In the genomic region with DNA sequence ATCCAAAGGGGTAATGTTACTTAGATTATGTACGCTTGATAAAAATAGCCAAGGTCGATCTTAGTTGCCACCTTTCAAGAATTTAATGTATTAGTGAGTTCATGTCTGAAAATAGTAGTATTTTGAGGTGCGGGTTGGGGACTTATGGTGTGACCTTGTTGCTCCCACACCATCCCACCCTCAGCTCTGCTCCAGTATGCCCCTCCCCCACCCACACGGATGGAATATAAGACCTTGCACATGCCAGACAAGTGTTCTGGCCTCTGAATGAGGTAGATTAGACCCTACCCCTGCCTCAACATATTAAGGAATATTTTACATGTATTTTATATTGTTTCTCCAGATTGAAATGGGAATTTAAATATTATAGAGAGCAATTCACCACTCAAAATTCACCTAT, we compare ENCODE assay signal across 8 mouse cellular contexts. TPM values are rescaled to one million over a fixed set of nuclear protein-coding genes. Genes with fewer than 3 reads are reported as not detected.
DNase-seq lines count a peak whose midpoint lies in the region; ATAC-seq and TF ChIP-seq lines count a peak whose summit lies in the region.

No protein-coding gene starts in this region.

- no peak overlapping the region for H3K9ac ChIP-seq in liver, embryonic 11.5 days (ENCODE audit: low read depth, low read length)
- H3K9ac ChIP-seq in embryonic facial prominence, embryonic 15.5 days = no peak overlapping the region
- H3K9ac ChIP-seq in intestine, embryonic 15.5 days = no peak overlapping the region
- H3K9ac ChIP-seq in neural tube, embryonic 12.5 days = 0 out of 2 replicates have a peak overlapping the region, but pooled peaks have one; percentile 40

- H3K27me3 ChIP-seq in liver, embryonic 11.5 days (replicated peaks; ENCODE audit: control insufficient read depth, insufficient read depth, low read length) = no peaks in the 10 kb centered on the region
- H3K27me3 ChIP-seq in embryonic facial prominence, embryonic 15.5 days = no peaks in the 10 kb centered on the region
- H3K27me3 ChIP-seq in intestine, embryonic 15.5 days (replicated peaks) = no peaks in the 10 kb centered on the region
- no peaks in the 10 kb centered on the region for H3K27me3 ChIP-seq in neural tube, embryonic 12.5 days (replicated peaks)
- H3K27me3 ChIP-seq in thymus, adult 2 months (ENCODE audit: control insufficient read depth, insufficient read depth, low read length) = no peaks in the 10 kb centered on the region

- no peaks in the 10 kb centered on the region for H3K9me3 ChIP-seq in liver, embryonic 11.5 days (ENCODE audit: control insufficient read depth, low read length)
- no peaks in the 10 kb centered on the region for H3K9me3 ChIP-seq in embryonic facial prominence, embryonic 15.5 days (replicated peaks)
- H3K9me3 ChIP-seq in intestine, embryonic 15.5 days = no peaks in the 10 kb centered on the region
- H3K9me3 ChIP-seq in neural tube, embryonic 12.5 days = no peaks in the 10 kb centered on the region

- H3K36me3 ChIP-seq in liver, embryonic 11.5 days (ENCODE audit: control insufficient read depth, insufficient read depth, low read length) = peaks cover 12% of the 10 kb centered on the region
- H3K36me3 ChIP-seq in embryonic facial prominence, embryonic 15.5 days = peaks cover 12% of the 10 kb centered on the region; the same call in 1 of the 2 replicates
- no peaks in the 10 kb centered on the region for H3K36me3 ChIP-seq in intestine, embryonic 15.5 days
- peaks cover 8% of the 10 kb centered on the region; the same call in 1 of the 2 replicates for H3K36me3 ChIP-seq in neural tube, embryonic 12.5 days
- H3K36me3 ChIP-seq in thymus, adult 2 months (ENCODE audit: control insufficient read depth, insufficient read depth, low read length) = no peaks in the 10 kb centered on the region

- TF ChIP-seq CTCF in thymus, adult 2 months (IDR thresholded peaks at IDR 0.05; ENCODE audit: borderline replicate concordance, control insufficient read depth, extremely low read depth, insufficient read depth, low read length, poor library complexity) = no peak

- no peak for TF ChIP-seq POLR2A in thymus, adult 2 months (IDR thresholded peaks at IDR 0.05; ENCODE audit: control insufficient read depth, extremely low read depth, insufficient read depth, low read length, poor library complexity)

- ATAC-seq in liver, embryonic 11.5 days (replicated peaks; ENCODE audit: low FRiP score) = no peak
- ATAC-seq in embryonic facial prominence, embryonic 15.5 days (ENCODE audit: insufficient number of reproducible peaks, low FRiP score, low TSS enrichment, low read depth) = no peak
- ATAC-seq in intestine, embryonic 15.5 days = no peak
- no peak for ATAC-seq in neural tube, embryonic 12.5 days (ENCODE audit: low FRiP score, low read depth)
- no peak for ATAC-seq in frontal cortex, adult (ENCODE audit: low TSS enrichment)

- H3K27ac ChIP-seq in liver, embryonic 11.5 days (ENCODE audit: low read depth, low read length) = no peak overlapping the region
- H3K27ac ChIP-seq in embryonic facial prominence, embryonic 15.5 days (replicated peaks) = no peak overlapping the region
- no peak overlapping the region for H3K27ac ChIP-seq in intestine, embryonic 15.5 days
- no peak overlapping the region for H3K27ac ChIP-seq in neural tube, embryonic 12.5 days
- H3K27ac ChIP-seq in thymus, adult 2 months (ENCODE audit: control insufficient read depth, insufficient read depth, low read length) = no peak overlapping the region

- no peak for DNase-seq in liver, embryonic 11.5 days (ENCODE audit: low spot score)
- no peak for DNase-seq in liver
- no peak for DNase-seq in thymus, adult 2 months
- no peak for DNase-seq in yolk sac, embryonic 10.5 days (ENCODE audit: low spot score)

- 45% methylated on average over 4 of the region's 4 CpGs for WGBS in liver, embryonic 11.5 days
- 45% methylated on average over 4 of the region's 4 CpGs for WGBS in embryonic facial prominence, embryonic 15.5 days
- WGBS in intestine, embryonic 15.5 days = 45% methylated on average over 4 of the region's 4 CpGs
- WGBS in neural tube, embryonic 12.5 days = 65% methylated on average over 4 of the region's 4 CpGs
- 61% methylated on average over 4 of the region's 4 CpGs for WGBS in thymus, adult 2 months

- H3K4me2 ChIP-seq in liver, embryonic 11.5 days = peak overlapping the region; percentile 59
- peak overlapping the region; percentile 61 for H3K4me2 ChIP-seq in embryonic facial prominence, embryonic 15.5 days (replicated peaks)
- peak overlapping the region; percentile 70 for H3K4me2 ChIP-seq in intestine, embryonic 15.5 days (replicated peaks)
- peak overlapping the region; percentile 75 for H3K4me2 ChIP-seq in neural tube, embryonic 12.5 days (replicated peaks)

- H3K4me3 ChIP-seq in liver, embryonic 11.5 days (ENCODE audit: low read depth, low read length) = peak overlapping the region; percentile 99
- H3K4me3 ChIP-seq in embryonic facial prominence, embryonic 15.5 days (replicated peaks) = peak overlapping the region; percentile 96
- H3K4me3 ChIP-seq in intestine, embryonic 15.5 days (replicated peaks) = peak overlapping the region; percentile 22
- peak overlapping the region; percentile 26 for H3K4me3 ChIP-seq in neural tube, embryonic 12.5 days
- no peak overlapping the region for H3K4me3 ChIP-seq in thymus, adult 2 months (ENCODE audit: control insufficient read depth, insufficient read depth, low read length)

- H3K4me1 ChIP-seq in liver, embryonic 11.5 days (replicated peaks; ENCODE audit: control insufficient read depth, insufficient read depth, low read length) = peaks cover 10% of the 10 kb centered on the region
- peaks cover 14% of the 10 kb centered on the region for H3K4me1 ChIP-seq in embryonic facial prominence, embryonic 15.5 days
- H3K4me1 ChIP-seq in intestine, embryonic 15.5 days (replicated peaks) = peaks cover 8% of the 10 kb centered on the region
- peaks cover 13% of the 10 kb centered on the region for H3K4me1 ChIP-seq in neural tube, embryonic 12.5 days
- peaks cover 9% of the 10 kb centered on the region for H3K4me1 ChIP-seq in thymus, adult 2 months (replicated peaks; ENCODE audit: control insufficient read depth, insufficient read depth, low read length)

RNA-seq across cellular contexts. Expression of gene Tnks2, which starts 2.0 kb away (rescaled TPM):
- 53.5 and 53.9 TPM in 2 replicates for polyA plus RNA-seq in liver, embryonic 11.5 days (2014; fragmentation: Nextera tagmentation; extraction: Ambion mirVana)
- 45.3 and 45.4 TPM in 2 replicates for polyA plus RNA-seq in embryonic facial prominence, embryonic 15.5 days (2015; fragmentation: Nextera tagmentation; extraction: Ambion mirVana)
- polyA plus RNA-seq in intestine, embryonic 15.5 days (2015; fragmentation: Nextera tagmentation; extraction: Ambion mirVana) = 40.7 and 40.9 TPM in 2 replicates
- polyA plus RNA-seq in neural tube, embryonic 12.5 days (2016; fragmentation: Nextera tagmentation; extraction: Ambion mirVana) = 81.8 and 85.3 TPM in 2 replicates
- 46.0 and 52.9 TPM in 2 replicates for polyA plus RNA-seq in thymus, adult 2 months (2012; rRNA removed)
